Mouse (Mus musculus) T-cell, adult 2 months (primary cell): ENCODE data around the gene Olfr1028.

ENCODE experiments used
- DNase-seq: peaks from one replicate; pipeline ENCODE4 v3.0.0; 2022; ENCODE audit warnings: low spot score

The Olfr1028 gene

DNA sequence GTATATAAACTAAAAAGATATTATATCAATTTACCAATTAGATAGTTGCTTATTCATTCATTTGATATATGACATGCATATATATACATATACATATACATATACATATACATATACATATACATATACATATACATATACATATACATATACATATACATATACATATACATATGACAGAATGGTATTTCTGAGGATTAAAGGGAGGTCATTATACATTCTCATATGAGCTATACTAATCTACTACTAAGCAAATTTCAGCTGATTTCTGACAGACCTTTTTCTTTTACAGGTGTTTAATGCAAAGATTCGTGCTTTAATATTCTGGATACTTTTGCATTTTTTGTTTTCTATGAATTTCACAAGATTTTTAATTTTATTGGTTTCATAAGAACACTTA is at the start of gene Olfr1028:
Olfr1028 (plus strand) TSS at position 301 of the 400 bp plus-strand sequence.
- no peak for DNase-seq

DNA sequence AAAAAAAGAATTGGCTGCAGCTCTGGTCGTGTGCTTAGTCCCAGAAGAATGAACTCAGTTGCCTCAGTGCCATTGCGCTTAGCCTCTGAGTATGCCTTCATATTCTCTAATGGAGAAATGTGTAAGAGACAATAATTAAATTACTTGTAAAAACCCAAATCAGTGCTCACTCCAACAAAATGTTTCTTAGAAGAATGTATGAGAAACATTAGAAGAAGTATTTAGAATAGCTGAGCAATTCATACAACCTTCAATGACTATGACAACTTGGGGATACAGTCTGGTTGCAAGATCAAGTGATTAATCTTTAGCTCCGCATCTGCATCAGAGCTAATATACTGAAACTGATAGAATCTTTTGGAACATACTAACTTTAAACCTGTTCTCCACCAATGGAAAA is 45.3 kb upstream of the Olfr1028 start, which contains the start of gene Olfr1024:
Olfr1024 (minus strand) TSS at position 101 of the 400 bp plus-strand sequence.
- no peak for DNase-seq

DNA sequence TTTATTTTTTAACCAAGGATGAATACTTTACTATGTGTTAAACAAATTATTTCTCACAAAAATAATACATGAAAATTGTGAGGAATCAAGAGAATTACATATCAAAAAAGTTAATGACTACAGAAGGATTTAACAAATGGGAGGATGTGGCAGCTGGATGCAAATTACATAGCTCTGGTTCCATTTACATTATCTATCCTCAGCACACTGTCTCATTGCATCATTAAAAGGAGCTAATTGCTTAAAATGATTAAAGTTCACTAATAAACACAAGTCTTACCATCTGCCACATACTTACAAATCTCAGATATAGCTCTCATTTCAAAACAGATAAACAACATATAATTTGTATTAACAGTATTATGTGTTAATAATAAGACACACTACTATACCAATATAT is 37.0 kb upstream of the Olfr1028 start:
- no peak for DNase-seq

DNA sequence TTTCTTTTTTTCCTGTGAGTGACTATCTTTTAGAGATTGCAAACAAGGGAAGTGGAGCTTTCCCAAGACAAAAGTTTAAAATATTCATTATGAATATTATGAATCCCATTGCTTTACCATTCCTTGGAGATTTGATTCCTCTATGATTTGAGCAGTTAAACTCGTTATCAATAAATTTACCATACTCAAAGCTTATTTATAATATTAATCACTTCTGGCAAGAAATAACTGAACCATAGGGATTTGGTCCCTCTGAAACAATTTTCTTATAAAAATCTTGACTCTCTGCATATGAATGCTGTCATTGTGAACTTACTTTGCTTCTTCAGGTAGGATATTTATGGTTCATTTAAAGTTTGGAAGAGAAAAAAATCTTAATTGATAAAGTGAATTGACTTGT is 35.3 kb upstream of the Olfr1028 start, which contains the start of gene Olfr1025-ps1:
Olfr1025-ps1 (plus strand) TSS at position 301 of the 400 bp plus-strand sequence.
- DNase-seq: no peak

DNA sequence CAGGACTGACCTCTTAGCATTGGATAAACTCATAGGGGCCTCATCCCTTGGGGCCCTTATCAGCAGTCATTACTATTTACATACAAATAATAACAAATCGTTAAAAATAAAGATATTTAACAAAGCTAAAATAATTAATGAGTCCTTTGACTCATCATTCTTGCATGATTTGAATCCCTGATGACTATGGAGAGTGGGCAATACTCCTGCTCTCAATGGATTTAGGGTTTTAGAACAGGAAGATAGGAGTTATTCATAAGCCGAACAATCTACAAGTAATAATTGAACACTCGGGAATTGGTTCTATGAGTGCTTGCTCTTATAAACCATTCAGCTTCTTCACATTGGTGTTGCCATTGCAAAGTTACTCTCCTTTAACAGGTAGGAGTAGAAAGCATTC is 29.0 kb upstream of the Olfr1028 start, which contains the start of gene Olfr1026:
Olfr1026 (plus strand) TSS at position 301 of the 400 bp plus-strand sequence.
- no peak for DNase-seq

DNA sequence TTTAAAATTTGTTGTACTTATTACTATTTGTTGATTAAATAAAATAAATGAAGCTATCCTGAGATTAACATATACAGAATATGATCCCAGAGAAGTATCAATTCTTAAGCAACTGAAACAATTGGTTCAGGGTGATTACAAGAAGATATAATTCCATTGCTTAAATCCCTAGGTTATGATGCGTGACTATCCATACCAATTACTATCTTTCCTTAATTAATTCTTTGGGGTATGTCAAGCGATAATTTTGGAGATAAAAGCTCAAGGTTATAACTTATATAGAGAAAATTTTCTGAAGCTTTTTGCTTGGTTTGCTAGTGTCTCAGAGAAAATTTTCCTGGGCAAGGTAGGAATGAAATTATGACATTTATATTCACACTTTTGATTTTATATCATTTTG is 23.4 kb downstream of the Olfr1028 start, which contains the start of gene Olfr1029:
Olfr1029 (plus strand) TSS at position 301 of the 400 bp plus-strand sequence.
- DNase-seq: no peak

DNA sequence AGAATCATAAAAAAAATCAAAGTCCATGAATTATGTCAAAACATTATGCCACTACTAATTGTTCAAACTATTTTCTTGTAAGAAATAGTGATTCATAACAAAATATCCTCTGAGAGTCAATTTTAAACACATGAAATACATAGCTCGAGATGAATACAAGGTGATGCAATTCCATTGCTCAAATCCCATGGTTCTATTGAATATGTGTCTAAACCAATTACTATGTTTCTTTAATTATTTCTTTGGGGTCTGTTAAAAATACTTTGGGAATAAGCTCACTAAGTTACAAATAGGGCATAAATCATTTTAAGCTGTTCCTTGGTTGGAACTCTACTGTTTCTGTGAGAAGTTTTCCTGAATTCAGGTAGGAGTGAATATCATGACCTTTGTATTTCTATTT is 28.7 kb downstream of the Olfr1028 start, which contains the start of gene Olfr1030:
Olfr1030 (plus strand) TSS at position 301 of the 400 bp plus-strand sequence.
- no peak for DNase-seq

DNA sequence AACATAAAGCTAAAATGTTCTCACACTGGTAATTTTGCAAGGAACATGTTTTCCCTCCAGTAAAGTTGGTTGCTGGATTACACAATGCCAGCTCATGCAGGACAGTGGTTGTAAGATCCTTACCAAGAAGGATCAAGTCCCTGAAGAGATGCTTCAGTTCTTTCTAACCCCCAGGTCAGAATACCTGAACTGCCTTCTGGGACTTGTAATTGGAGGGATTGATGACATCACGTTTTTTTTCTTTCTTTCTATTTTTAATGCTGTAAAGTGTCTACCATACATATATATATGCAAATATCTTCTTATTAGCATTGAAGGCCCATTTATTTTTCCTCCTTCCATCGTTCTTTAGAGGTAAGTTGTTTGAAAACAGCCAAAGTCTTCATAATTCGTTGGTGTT is 39.8 kb downstream of the Olfr1028 start, which contains the start of gene Olfr1031:
Olfr1031 (plus strand) TSS at position 301 of the 400 bp plus-strand sequence.
- DNase-seq: no peak
